Mouse (Mus musculus): Measurements from ENCODE around the gene Serinc1.

GRCm38 (mm10) chr10:57481717-57482116 is 50.6 kb downstream of the Serinc1 start:
- TF ChIP-seq ZNF384 (IDR thresholded peaks at IDR 0.05; ENCODE audit: low read depth, low read length) (no peak), CHD2 (IDR thresholded peaks at IDR 0.05; ENCODE audit: low read depth, low read length) (no peak), MAFK (IDR thresholded peaks at IDR 0.05; ENCODE audit: insufficient read depth, low read depth, low read length) (no peak), HCFC1 (IDR thresholded peaks at IDR 0.05; ENCODE audit: borderline replicate concordance, insufficient read depth, low read length) (no peak), ZC3H11A (IDR thresholded peaks at IDR 0.05; ENCODE audit: borderline replicate concordance, low read depth, low read length) (no peak)
